Mouse (Mus musculus): Measurements from ENCODE around the gene Epb41l2. TPM values are rescaled to one million over a fixed set of nuclear protein-coding genes. Genes with fewer than 3 reads are reported as not detected.

The Epb41l2 gene
- polyA plus RNA-seq (2014; fragmentation: Nextera tagmentation; extraction: Ambion mirVana), result 65.7 and 66.8 TPM in 2 replicates

GRCm38 (mm10) chr10:25359208-25359958, at the start of gene Epb41l2:
TSS of gene Epb41l2 (plus strand) at chr10:25359798.
- WGBS, result under 1% methylated on average over 47 of the region's 55 CpGs
- no peaks in the 10 kb centered on the region for H3K27me3 ChIP-seq (ENCODE audit: control insufficient read depth, insufficient read depth, low read length)
- peak within 1 kb of the TSS; percentile 69 for H3K4me3 ChIP-seq (ENCODE audit: low read depth, low read length)
- peak within 1 kb of the TSS; percentile 33 for H3K4me2 ChIP-seq (ENCODE audit: low read depth, low read length)
- peak; percentile 95 for ATAC-seq (replicated peaks; ENCODE audit: insufficient number of reproducible peaks, low FRiP score, low TSS enrichment, low read depth)
- H3K27ac ChIP-seq (replicated peaks; ENCODE audit: low read depth, low read length), result peak within 1 kb of the TSS; percentile 77
- no peaks in the 10 kb centered on the region for H3K36me3 ChIP-seq (replicated peaks; ENCODE audit: control insufficient read depth, insufficient read depth, low read depth, low read length)
- DNase-seq (ENCODE audit: low spot score), result peak; percentile 90
- peak within 1 kb of the TSS; percentile 69 for H3K9ac ChIP-seq (replicated peaks; ENCODE audit: low read length)
- H3K9me3 ChIP-seq (replicated peaks; ENCODE audit: control insufficient read depth, low read length), result no peaks in the 10 kb centered on the region
- H3K4me1 ChIP-seq (ENCODE audit: control insufficient read depth, insufficient read depth, low read length), result no peaks in the 10 kb centered on the region

- Histone ChIP-seq H3K4me1 (ENCODE audit: control insufficient read depth, insufficient read depth, low read length) (no peaks in the 10 kb centered on the region), H3K9me3 (replicated peaks; ENCODE audit: control insufficient read depth, low read length) (no peaks in the 10 kb centered on the region), H3K4me3 (ENCODE audit: low read depth, low read length) (no peak overlapping the region), H3K27me3 (ENCODE audit: control insufficient read depth, insufficient read depth, low read length) (no peaks in the 10 kb centered on the region), H3K36me3 (replicated peaks; ENCODE audit: control insufficient read depth, insufficient read depth, low read depth, low read length) (no peaks in the 10 kb centered on the region), H3K4me2 (ENCODE audit: low read depth, low read length) (no peak overlapping the region), H3K27ac (replicated peaks; ENCODE audit: low read depth, low read length) (no peak overlapping the region), H3K9ac (replicated peaks; ENCODE audit: low read length) (no peak overlapping the region)
- no peak for DNase-seq (ENCODE audit: low spot score)
- no peak for ATAC-seq (replicated peaks; ENCODE audit: insufficient number of reproducible peaks, low FRiP score, low TSS enrichment, low read depth)
- WGBS, result 87% methylated on average over 5 of the region's 5 CpGs
These were observed 49.6 kb upstream of the Epb41l2 start for GRCm38 (mm10) chr10:25309996-25310395.

GRCm38 (mm10) chr10:25310736-25311135, 48.9 kb upstream of the Epb41l2 start:
- no peaks in the 10 kb centered on the region for H3K27me3 ChIP-seq (ENCODE audit: control insufficient read depth, insufficient read depth, low read length)
- no peaks in the 10 kb centered on the region for H3K9me3 ChIP-seq (replicated peaks; ENCODE audit: control insufficient read depth, low read length)

DNA sequence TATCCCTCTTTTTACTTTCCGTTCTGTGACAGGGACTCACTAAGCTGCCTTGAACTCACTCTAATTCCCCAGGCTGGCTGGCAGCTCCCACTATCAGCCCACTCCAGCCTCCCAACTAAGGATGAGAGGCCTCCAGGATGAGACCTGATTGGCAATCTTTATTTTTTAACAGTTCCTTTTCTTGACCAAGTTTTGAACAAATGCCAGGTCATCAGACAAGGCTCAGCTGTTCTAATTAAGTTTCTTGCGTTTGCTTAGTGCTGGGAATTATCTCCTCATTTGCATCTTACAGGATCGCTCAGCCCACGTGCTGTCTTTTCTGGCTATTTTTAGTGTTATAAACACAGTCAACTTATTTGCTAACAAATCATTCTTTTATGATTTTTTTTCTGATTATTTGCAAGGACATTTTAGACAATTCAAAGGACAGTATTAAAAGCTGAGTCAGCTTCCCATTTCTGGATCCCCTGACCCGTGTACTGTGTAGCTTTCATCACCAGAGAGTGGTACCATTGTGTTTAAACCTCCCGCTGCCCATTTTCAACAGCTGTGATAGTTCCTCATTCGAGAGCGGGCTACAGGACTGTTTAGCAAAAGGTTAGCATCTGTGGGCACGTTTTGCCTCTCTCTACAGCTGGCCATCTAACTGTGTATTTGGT, 47.9 kb upstream of the Epb41l2 start:
- no peaks in the 10 kb centered on the region for H3K9me3 ChIP-seq (replicated peaks; ENCODE audit: control insufficient read depth, low read length)
- no peaks in the 10 kb centered on the region for H3K27me3 ChIP-seq (ENCODE audit: control insufficient read depth, insufficient read depth, low read length)
- ATAC-seq (replicated peaks; ENCODE audit: insufficient number of reproducible peaks, low FRiP score, low TSS enrichment, low read depth), result no peak
- WGBS, result 61% methylated on average over 9 of the region's 9 CpGs
- no peak overlapping the region for H3K27ac ChIP-seq (replicated peaks; ENCODE audit: low read depth, low read length)
- no peaks in the 10 kb centered on the region for H3K36me3 ChIP-seq (replicated peaks; ENCODE audit: control insufficient read depth, insufficient read depth, low read depth, low read length)
- no peak overlapping the region for H3K9ac ChIP-seq (replicated peaks; ENCODE audit: low read length)
- no peak overlapping the region for H3K4me3 ChIP-seq (ENCODE audit: low read depth, low read length)
- H3K4me1 ChIP-seq (ENCODE audit: control insufficient read depth, insufficient read depth, low read length), result no peaks in the 10 kb centered on the region
- no peak overlapping the region for H3K4me2 ChIP-seq (ENCODE audit: low read depth, low read length)
- no peak for DNase-seq (ENCODE audit: low spot score)

More at GRCm38 (mm10) chr10:25310736-25311135, 48.9 kb upstream of the Epb41l2 start:
- ATAC-seq (replicated peaks; ENCODE audit: insufficient number of reproducible peaks, low FRiP score, low TSS enrichment, low read depth), result no peak
- Histone ChIP-seq H3K4me2 (ENCODE audit: low read depth, low read length) (no peak overlapping the region), H3K4me3 (ENCODE audit: low read depth, low read length) (no peak overlapping the region), H3K36me3 (replicated peaks; ENCODE audit: control insufficient read depth, insufficient read depth, low read depth, low read length) (no peaks in the 10 kb centered on the region), H3K4me1 (ENCODE audit: control insufficient read depth, insufficient read depth, low read length) (no peaks in the 10 kb centered on the region), H3K9ac (replicated peaks; ENCODE audit: low read length) (no peak overlapping the region), H3K27ac (replicated peaks; ENCODE audit: low read depth, low read length) (no peak overlapping the region)
- DNase-seq (ENCODE audit: low spot score), result no peak
- WGBS, result 82% methylated on average over 4 of the region's 4 CpGs

DNA sequence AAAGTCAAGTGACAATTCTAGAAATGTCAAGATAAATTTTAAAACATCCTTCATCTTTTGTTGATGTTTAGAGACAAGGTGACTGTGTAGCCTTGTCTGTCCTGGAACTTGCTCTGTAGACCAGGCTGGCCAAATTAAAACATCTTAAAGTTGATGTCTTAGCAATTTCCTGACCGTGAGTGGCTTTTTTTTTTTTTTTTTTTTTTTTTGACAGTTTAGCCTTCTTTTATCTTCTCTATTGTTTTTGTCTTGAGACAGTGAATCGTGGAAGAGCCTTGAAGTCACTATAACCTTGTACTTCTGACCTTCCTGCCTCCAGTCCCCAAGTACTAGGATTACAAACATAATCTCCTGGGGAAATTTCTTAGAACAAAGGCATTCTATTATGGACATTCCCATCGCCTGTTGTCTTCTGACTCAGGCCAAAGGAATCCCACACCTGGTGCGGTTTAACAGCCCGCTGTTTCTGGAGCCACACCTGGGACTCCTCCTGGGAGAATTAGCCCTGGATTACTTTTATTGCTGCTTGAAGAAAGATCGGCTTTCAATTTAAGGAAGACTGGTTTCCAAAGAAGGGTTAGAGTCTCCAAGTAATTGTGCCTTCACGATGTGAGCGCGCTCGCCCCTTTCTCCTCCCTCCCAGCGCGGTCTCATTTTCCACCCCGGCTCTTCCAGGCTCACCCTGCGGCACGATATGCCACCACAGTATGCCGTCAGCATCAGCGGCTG, 45.6 kb upstream of the Epb41l2 start:
- no peaks in the 10 kb centered on the region for H3K27me3 ChIP-seq (ENCODE audit: control insufficient read depth, insufficient read depth, low read length)
- DNase-seq (ENCODE audit: low spot score), result peak; percentile 62
- no peak overlapping the region for H3K27ac ChIP-seq (replicated peaks; ENCODE audit: low read depth, low read length)
- no peaks in the 10 kb centered on the region for H3K4me1 ChIP-seq (ENCODE audit: control insufficient read depth, insufficient read depth, low read length)
- H3K36me3 ChIP-seq (replicated peaks; ENCODE audit: control insufficient read depth, insufficient read depth, low read depth, low read length), result no peaks in the 10 kb centered on the region
- WGBS, result 7% methylated on average over 17 of the region's 17 CpGs
- no peaks in the 10 kb centered on the region for H3K9me3 ChIP-seq (replicated peaks; ENCODE audit: control insufficient read depth, low read length)
- no peak overlapping the region for H3K4me2 ChIP-seq (ENCODE audit: low read depth, low read length)
- no peak for ATAC-seq (replicated peaks; ENCODE audit: insufficient number of reproducible peaks, low FRiP score, low TSS enrichment, low read depth)
- H3K9ac ChIP-seq (replicated peaks; ENCODE audit: low read length), result no peak overlapping the region
- H3K4me3 ChIP-seq (ENCODE audit: low read depth, low read length), result no peak overlapping the region

DNA sequence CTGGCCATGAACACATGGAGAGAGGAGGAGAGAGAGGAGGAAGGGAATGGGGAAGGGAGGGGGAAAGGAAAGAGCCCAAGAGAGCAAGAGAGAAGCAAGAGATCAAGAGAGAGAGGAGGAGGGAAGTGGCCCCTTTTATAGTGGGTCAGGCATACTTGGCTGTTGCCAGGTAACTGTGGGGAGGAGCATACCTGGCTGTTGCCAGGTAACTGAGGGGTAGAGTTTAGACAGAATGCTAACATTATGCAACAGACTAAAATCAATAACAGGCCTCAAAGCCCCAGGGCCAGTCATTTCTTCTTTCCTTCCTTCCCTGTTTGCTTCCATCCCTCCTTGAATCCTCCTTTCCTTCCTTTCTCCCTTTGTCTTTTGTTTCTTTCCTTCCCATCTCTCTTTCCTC, 41.9 kb upstream of the Epb41l2 start:
- ATAC-seq (replicated peaks; ENCODE audit: insufficient number of reproducible peaks, low FRiP score, low TSS enrichment, low read depth), result no peak
- DNase-seq (ENCODE audit: low spot score), result no peak
- no peak overlapping the region for H3K4me3 ChIP-seq (ENCODE audit: low read depth, low read length)
- no peak overlapping the region for H3K27ac ChIP-seq (replicated peaks; ENCODE audit: low read depth, low read length)
- no peak overlapping the region for H3K4me2 ChIP-seq (ENCODE audit: low read depth, low read length)
- no peaks in the 10 kb centered on the region for H3K27me3 ChIP-seq (ENCODE audit: control insufficient read depth, insufficient read depth, low read length)
- no peak overlapping the region for H3K9ac ChIP-seq (replicated peaks; ENCODE audit: low read length)
- no peaks in the 10 kb centered on the region for H3K4me1 ChIP-seq (ENCODE audit: control insufficient read depth, insufficient read depth, low read length)
- no peaks in the 10 kb centered on the region for H3K36me3 ChIP-seq (replicated peaks; ENCODE audit: control insufficient read depth, insufficient read depth, low read depth, low read length)
- H3K9me3 ChIP-seq (replicated peaks; ENCODE audit: control insufficient read depth, low read length), result no peaks in the 10 kb centered on the region

GRCm38 (mm10) chr10:25318405-25318804, 41.2 kb upstream of the Epb41l2 start:
- H3K4me2 ChIP-seq (ENCODE audit: low read depth, low read length), result no peak overlapping the region
- no peaks in the 10 kb centered on the region for H3K27me3 ChIP-seq (ENCODE audit: control insufficient read depth, insufficient read depth, low read length)
- no peak overlapping the region for H3K9ac ChIP-seq (replicated peaks; ENCODE audit: low read length)
- ATAC-seq (replicated peaks; ENCODE audit: insufficient number of reproducible peaks, low FRiP score, low TSS enrichment, low read depth) (no peak), DNase-seq (ENCODE audit: low spot score) (no peak)
- H3K9me3 ChIP-seq (replicated peaks; ENCODE audit: control insufficient read depth, low read length), result no peaks in the 10 kb centered on the region
- whole genome bisulfite sequencing, result 80% methylated on average over 5 of the region's 5 CpGs
- H3K4me3 ChIP-seq (ENCODE audit: low read depth, low read length), result no peak overlapping the region
- no peaks in the 10 kb centered on the region for H3K36me3 ChIP-seq (replicated peaks; ENCODE audit: control insufficient read depth, insufficient read depth, low read depth, low read length)
- no peak overlapping the region for H3K27ac ChIP-seq (replicated peaks; ENCODE audit: low read depth, low read length)
- no peaks in the 10 kb centered on the region for H3K4me1 ChIP-seq (ENCODE audit: control insufficient read depth, insufficient read depth, low read length)

GRCm38 (mm10) chr10:25319531-25319930, 40.1 kb upstream of the Epb41l2 start:
- Histone ChIP-seq H3K36me3 (replicated peaks; ENCODE audit: control insufficient read depth, insufficient read depth, low read depth, low read length) (no peaks in the 10 kb centered on the region), H3K4me1 (ENCODE audit: control insufficient read depth, insufficient read depth, low read length) (no peaks in the 10 kb centered on the region), H3K9ac (replicated peaks; ENCODE audit: low read length) (no peak overlapping the region), H3K4me3 (ENCODE audit: low read depth, low read length) (no peak overlapping the region), H3K27me3 (ENCODE audit: control insufficient read depth, insufficient read depth, low read length) (no peaks in the 10 kb centered on the region), H3K4me2 (ENCODE audit: low read depth, low read length) (no peak overlapping the region), H3K9me3 (replicated peaks; ENCODE audit: control insufficient read depth, low read length) (no peaks in the 10 kb centered on the region), H3K27ac (replicated peaks; ENCODE audit: low read depth, low read length) (no peak overlapping the region)
- DNase-seq (ENCODE audit: low spot score) (no peak), ATAC-seq (replicated peaks; ENCODE audit: insufficient number of reproducible peaks, low FRiP score, low TSS enrichment, low read depth) (no peak)
